Mouse (Mus musculus) G1E (cell line): ENCODE measurements around the gene Vps37b.

ENCODE experiments used
- CTCF ChIP-seq: IDR thresholded peaks from 2 replicates; pipeline ENCODE4 v1.5.1; 2012; ENCODE audit warnings: low read depth, low read length, inconsistent platforms, mixed read lengths
- GATA1 ChIP-seq: IDR thresholded peaks from 2 replicates; pipeline ENCODE4 v1.6.1; 2012; ENCODE audit warnings: borderline replicate concordance, low read length, inconsistent platforms, mixed read lengths
- GATA2 ChIP-seq: IDR thresholded peaks from 2 replicates; pipeline ENCODE4 v1.6.1; 2012; ENCODE audit warnings: low read depth, low read length, inconsistent platforms, borderline replicate concordance
- POLR2AphosphoS5 ChIP-seq: IDR thresholded peaks from 2 replicates; pipeline ENCODE4 v1.6.1; 2012; ENCODE audit warnings: low read depth, low read length, inconsistent platforms; ENCODE audit not compliant: insufficient replicate concordance
- TAL1 ChIP-seq: conservative IDR thresholded peaks from 2 replicates; pipeline ENCODE4 v1.6.1; 2012; ENCODE audit warnings: low read depth, low read length, inconsistent platforms, mixed read lengths

DNA sequence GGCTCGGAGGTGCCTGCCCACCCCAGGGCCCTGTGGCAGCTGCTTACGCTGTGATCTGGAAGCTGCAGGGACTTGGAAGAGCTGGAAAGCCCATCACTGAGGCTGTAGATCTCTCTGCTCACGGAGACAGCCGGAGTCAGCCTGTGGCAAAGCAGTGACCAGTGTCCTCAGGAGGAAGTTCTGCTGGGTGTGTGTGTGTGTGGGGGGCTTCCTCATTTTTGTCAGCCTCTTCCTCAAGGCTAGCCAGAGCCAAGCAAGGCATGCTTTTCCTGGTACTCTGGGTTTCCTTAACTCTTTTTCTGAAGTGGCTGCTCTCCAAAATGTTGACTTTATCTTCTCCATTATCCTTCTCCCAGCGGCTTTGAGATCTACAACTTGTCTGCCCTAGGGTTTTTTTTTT lies 27.6 kb upstream of the Vps37b start:
- TF ChIP-seq CTCF: no peak
- no peak for TF ChIP-seq GATA1
- TF ChIP-seq TAL1: no peak
- no peak for TF ChIP-seq POLR2AphosphoS5
- no peak for TF ChIP-seq GATA2
